Mouse (Mus musculus) ovary, postnatal 10 days (tissue): ENCODE measurements around the gene Mtmr14.

ENCODE experiments used
- DNase-seq: peaks from one replicate; pipeline ENCODE4 v3.0.0; 2022; ENCODE audit warnings: low spot score

Mtmr14 gene

GRCm38 (mm10) chr6:113281676-113282075 lies 44.0 kb downstream of the Mtmr14 start:
- DNase-seq: no peak

- DNase-seq: no peak
Observed at GRCm38 (mm10) chr6:113282101-113282802, 44.6 kb downstream of the Mtmr14 start, which contains the start of gene Cpne9. TSS of gene Cpne9 (plus strand) at chr6:113282307.

GRCm38 (mm10) chr6:113282969-113283368 lies 45.3 kb downstream of the Mtmr14 start:
- DNase-seq: no peak

GRCm38 (mm10) chr6:113283500-113283899 lies 45.9 kb downstream of the Mtmr14 start:
- DNase-seq: no peak

- DNase-seq: no peak
Observed at GRCm38 (mm10) chr6:113284931-113285330, 47.3 kb downstream of the Mtmr14 start.

- no peak for DNase-seq
Observed at GRCm38 (mm10) chr6:113286316-113286715, 48.7 kb downstream of the Mtmr14 start.

GRCm38 (mm10) chr6:113287236-113287635 lies 49.6 kb downstream of the Mtmr14 start:
- no peak for DNase-seq

GRCm38 (mm10) chr6:113289346-113289745 lies 51.7 kb downstream of the Mtmr14 start:
- DNase-seq: no peak

- DNase-seq: no peak
Observed at GRCm38 (mm10) chr6:113290346-113290745, 52.7 kb downstream of the Mtmr14 start.

GRCm38 (mm10) chr6:113292938-113293337 lies 55.3 kb downstream of the Mtmr14 start:
- no peak for DNase-seq

- DNase-seq: no peak
Observed at GRCm38 (mm10) chr6:113296046-113296445, 58.4 kb downstream of the Mtmr14 start.

- DNase-seq: no peak
Observed at GRCm38 (mm10) chr6:113296639-113297038, 59.0 kb downstream of the Mtmr14 start.

GRCm38 (mm10) chr6:113301350-113301749 lies 63.7 kb downstream of the Mtmr14 start:
- DNase-seq: no peak

GRCm38 (mm10) chr6:113302258-113302657 lies 64.6 kb downstream of the Mtmr14 start:
- no peak for DNase-seq

GRCm38 (mm10) chr6:113306322-113306985 lies 68.8 kb downstream of the Mtmr14 start:
- peak; percentile 93 for DNase-seq

- no peak for DNase-seq
Observed at GRCm38 (mm10) chr6:113306986-113307349, 69.3 kb downstream of the Mtmr14 start, which contains the start of gene Brpf1. TSS of gene Brpf1 (plus strand) at chr6:113307137.

GRCm38 (mm10) chr6:113307481-113308121 lies 70.0 kb downstream of the Mtmr14 start:
- DNase-seq: peak; percentile 20

- no peak for DNase-seq
Observed at GRCm38 (mm10) chr6:113308141-113308540, 70.5 kb downstream of the Mtmr14 start.

GRCm38 (mm10) chr6:113315972-113316371 lies 78.3 kb downstream of the Mtmr14 start:
- DNase-seq: no peak

GRCm38 (mm10) chr6:113326533-113327315 lies 89.1 kb downstream of the Mtmr14 start, which contains the start of gene Ogg1:
TSS of gene Ogg1 (plus strand) at chr6:113326972.
- peak; percentile 81 for DNase-seq

GRCm38 (mm10) chr6:113329396-113329795 lies 91.8 kb downstream of the Mtmr14 start:
- DNase-seq: no peak

GRCm38 (mm10) chr6:113330547-113330946 lies 92.9 kb downstream of the Mtmr14 start:
- no peak for DNase-seq
